Mouse (Mus musculus) midbrain, postnatal 0 days (tissue): ENCODE results near the gene Itgal. TPM values are rescaled to one million over a fixed set of nuclear protein-coding genes. Genes with fewer than 3 reads are reported as not detected.

Experiments
- ATAC-seq: fragments of 200-750 bp; cut with Nextera tagmentation; 2 replicates; pipeline ENCODE4 v1.8.0; 2017; ENCODE audit warnings: moderate number of reproducible peaks, mild to moderate bottlenecking, moderate TSS enrichment, moderate library complexity; ENCODE audit not compliant: low FRiP score
- DNase-seq: peaks from one replicate; pipeline ENCODE4 v3.0.0-alpha.2; 2015; ENCODE audit warnings: low spot score
- H3K27ac ChIP-seq: fragments of 300-500 bp; sonication (generic); 2 replicates; pipeline ENCODE4 v1.5.1; 2014; ENCODE audit warnings: low read depth, mild to moderate bottlenecking, low read length, mixed read lengths
- H3K27me3 ChIP-seq: fragments of 300-500 bp; sonication (generic); 2 replicates; pipeline ENCODE4 v1.6.1; 2014; ENCODE audit warnings: low read length, control low read depth, mixed read lengths; ENCODE audit not compliant: insufficient read depth
- H3K36me3 ChIP-seq: fragments of 300-500 bp; sonication (generic); 2 replicates; pipeline ENCODE4 v1.6.1; 2014; ENCODE audit warnings: low read length, control low read depth, mixed read lengths; ENCODE audit not compliant: insufficient read depth
- H3K4me1 ChIP-seq: fragments of 300-500 bp; sonication (generic); 2 replicates; pipeline ENCODE4 v1.6.1; 2014; ENCODE audit warnings: mild to moderate bottlenecking, control low read depth, antibody characterized with exemption, low read length, mixed read lengths; ENCODE audit not compliant: insufficient read depth
- H3K4me2 ChIP-seq: fragments of 300-500 bp; sonication (generic); 2 replicates; pipeline ENCODE4 v1.6.1; 2014; ENCODE audit warnings: low read depth, mild to moderate bottlenecking, low read length, mixed read lengths; ENCODE audit not compliant: poor library complexity, severe bottlenecking
- H3K4me3 ChIP-seq: fragments of 300-500 bp; sonication (generic); 2 replicates; pipeline ENCODE4 v1.5.1; 2014; ENCODE audit warnings: low read depth, mild to moderate bottlenecking, low read length, moderate library complexity
- H3K9ac ChIP-seq: fragments of 300-500 bp; sonication (generic); replicated peaks from 2 replicates; pipeline ENCODE4 v1.6.1; 2014; ENCODE audit warnings: mild to moderate bottlenecking, low read length, moderate library complexity, mixed read lengths; ENCODE audit not compliant: poor library complexity, severe bottlenecking
- H3K9me3 ChIP-seq: fragments of 300-500 bp; sonication (generic); 2 replicates; pipeline ENCODE4 v1.6.1; 2016; ENCODE audit warnings: low read length, control low read depth
- CTCF ChIP-seq: IDR thresholded peaks from 2 replicates; pipeline ENCODE4 v1.5.1; 2016; ENCODE audit warnings: antibody characterized with exemption, mild to moderate bottlenecking
- WGBS: fragments of 180-500 bp; shearing (Covaris S2); extraction: QIAGEN DNeasy Blood & Tissue Kit; methylation state at CpG from one replicate; pipeline ENCODE4 v1.1.7; 2014; 5-methylcytosine and 5-hydroxymethylcytosine counted together
- polyA plus RNA-seq: library from polyadenylated mRNA; unstranded; fragments of >200 nt; fragmentation: Nextera tagmentation; extraction: Ambion mirVana; gene quantifications from 2 replicates; pipeline ENCODE4 v1.2.1, GENCODE M21; 2015
- total RNA-seq: library from RNA; depleted of rRNA; stranded (reverse); fragments of >200 nt; gene quantifications from 2 replicates; pipeline ENCODE4 v1.2.3, GENCODE M21; 2014

Itgal gene
- total and polyA plus RNA-seq, 2 experiments from 2014 or later: 0.22 to 0.49 TPM

GRCm38 (mm10) chr7:127285154-127285553 lies 10.9 kb upstream of the Itgal start:
- Histone ChIP-seq H3K27ac (no peak overlapping the region), H3K4me2 (no peak overlapping the region), H3K36me3 (no peaks in the 10 kb centered on the region), H3K27me3 (no peaks in the 10 kb centered on the region), H3K4me1 (no peaks in the 10 kb centered on the region), H3K9me3 (no peaks in the 10 kb centered on the region), H3K4me3 (no peak overlapping the region), H3K9ac (no peak overlapping the region)
- ATAC-seq: no peak
- TF ChIP-seq CTCF: no peak
- 88% methylated on average over 6 of the region's 10 CpGs for WGBS
- no peak for DNase-seq

GRCm38 (mm10) chr7:127287940-127288339 lies 8.1 kb upstream of the Itgal start:
- Histone ChIP-seq H3K27me3 (no peaks in the 10 kb centered on the region), H3K4me1 (no peaks in the 10 kb centered on the region), H3K4me3 (no peak overlapping the region), H3K4me2 (no peak overlapping the region), H3K9ac (no peak overlapping the region), H3K27ac (no peak overlapping the region), H3K9me3 (no peaks in the 10 kb centered on the region), H3K36me3 (no peaks in the 10 kb centered on the region)
- TF ChIP-seq CTCF: no peak
- 81% methylated on average over 1 of the region's 1 CpGs for WGBS
- DNase-seq: no peak
- no peak for ATAC-seq

GRCm38 (mm10) chr7:127289306-127289705 lies 6.8 kb upstream of the Itgal start:
- Histone ChIP-seq H3K4me2 (no peak overlapping the region), H3K9ac (no peak overlapping the region), H3K27ac (no peak overlapping the region), H3K36me3 (no peaks in the 10 kb centered on the region), H3K27me3 (no peaks in the 10 kb centered on the region), H3K4me3 (no peak overlapping the region), H3K9me3 (no peaks in the 10 kb centered on the region), H3K4me1 (no peaks in the 10 kb centered on the region)
- no peak for TF ChIP-seq CTCF
- 88% methylated on average over 2 of the region's 2 CpGs for WGBS
- DNase-seq (no peak), ATAC-seq (no peak)

GRCm38 (mm10) chr7:127290142-127290541 lies 5.9 kb upstream of the Itgal start:
- no peak for ATAC-seq
- Histone ChIP-seq H3K27me3 (no peaks in the 10 kb centered on the region), H3K4me1 (no peaks in the 10 kb centered on the region), H3K9me3 (no peaks in the 10 kb centered on the region), H3K9ac (no peak overlapping the region), H3K4me3 (no peak overlapping the region), H3K36me3 (no peaks in the 10 kb centered on the region), H3K27ac (no peak overlapping the region), H3K4me2 (no peak overlapping the region)
- DNase-seq: no peak
- 50% methylated on average over 8 of the region's 8 CpGs for WGBS
- no peak for TF ChIP-seq CTCF

- no peaks in the 10 kb centered on the region for H3K4me1 ChIP-seq
- H3K27me3 ChIP-seq: no peaks in the 10 kb centered on the region
- no peak for DNase-seq
- no peak for TF ChIP-seq CTCF
- WGBS: 86% methylated on average over 5 of the region's 5 CpGs
- no peak for ATAC-seq
- H3K4me2 ChIP-seq: no peak overlapping the region
- no peak overlapping the region for H3K27ac ChIP-seq
- no peaks in the 10 kb centered on the region for H3K9me3 ChIP-seq
- H3K4me3 ChIP-seq: no peak overlapping the region
- H3K9ac ChIP-seq: no peak overlapping the region
- H3K36me3 ChIP-seq: no peaks in the 10 kb centered on the region
Measured at GRCm38 (mm10) chr7:127296786-127297555, 911 bp downstream of the Itgal start.

- Histone ChIP-seq H3K9ac (no peak overlapping the region), H3K9me3 (no peaks in the 10 kb centered on the region), H3K27ac (no peak overlapping the region), H3K4me1 (no peaks in the 10 kb centered on the region), H3K36me3 (no peaks in the 10 kb centered on the region), H3K4me2 (no peak overlapping the region), H3K4me3 (no peak overlapping the region), H3K27me3 (no peaks in the 10 kb centered on the region)
- 89% methylated on average over 4 of the region's 5 CpGs for WGBS
- TF ChIP-seq CTCF: no peak
- no peak for DNase-seq
- ATAC-seq: no peak
Measured at GRCm38 (mm10) chr7:127297586-127298193, 1.6 kb downstream of the Itgal start.
